29 mouse cellular contexts compared by ENCODE assay signal in genomic region chr2:33459660-33460059, GRCm38 (mm10). TPM values are rescaled to one million over a fixed set of nuclear protein-coding genes. Genes with fewer than 3 reads are reported as not detected.
A peak's percentile ranks its signal among the peaks of the same experiment; 100 is the strongest.
DNase-seq lines count a peak whose midpoint lies in the region; ATAC-seq and TF ChIP-seq lines count a peak whose summit lies in the region.
"Had no signal": no experiment of that assay in that cellular context is flagged by ENCODE, and none has a peak within 500 bp of the region (broad histone marks: within the 10 kb centered on the region; RNA-seq: fewer than 3 reads in every experiment).

No protein-coding gene starts in this region.

- no peak overlapping the region for H3K9ac ChIP-seq in liver, embryonic 14.5 days (replicated peaks)
- H3K9ac ChIP-seq: embryonic facial prominence, embryonic 12.5 days; intestine, embryonic 15.5 days; limb, embryonic 15.5 days; midbrain, embryonic 15.5 days; neural tube, embryonic 15.5 days had no signal

- 0 out of 2 replicates have a peak, but pooled peaks have one; percentile 26 for ATAC-seq in liver, embryonic 14.5 days (ENCODE audit: insufficient read depth)
- ATAC-seq in cerebellum, adult (ENCODE audit: insufficient number of reproducible peaks, low FRiP score, low TSS enrichment), result no peak
- ATAC-seq: forebrain, embryonic 14.5 days; hindbrain, postnatal 0 days; intestine, embryonic 15.5 days; midbrain, embryonic 15.5 days had no signal

- H3K27ac ChIP-seq in gastrocnemius, adult 2 months, result peak overlapping the region; percentile 79
- no peak overlapping the region for H3K27ac ChIP-seq in liver, embryonic 14.5 days
- H3K27ac ChIP-seq: embryonic facial prominence, embryonic 12.5 days; hindbrain, postnatal 0 days; intestine, embryonic 15.5 days; kidney, postnatal 0 days; limb, embryonic 10.5 days; limb, embryonic 15.5 days; macrophage; midbrain, embryonic 10.5 days; midbrain, embryonic 15.5 days; neural tube, embryonic 15.5 days had no signal

- intact Hi-C loops in gastrocnemius, adult 2 months (cut with DNase I), result no loop called here
- intact Hi-C loops in heart, postnatal 10 days (cut with DNase I), result no loop called here
- intact Hi-C loops in left cerebral cortex, postnatal 4 days (cut with DNase I), result no loop called here

- peaks cover 0 to 4% of the 10 kb centered on the region in 2 experiments; a peak in 1 of 4 replicates for H3K4me1 ChIP-seq in liver, embryonic 14.5 days (replicated peaks; ENCODE audit: control insufficient read depth in 2 of 2, insufficient read depth in 2 of 2, low read length in 1 of 2)
- H3K4me1 ChIP-seq: embryonic facial prominence, embryonic 12.5 days; intestine, embryonic 15.5 days; limb, embryonic 10.5 days; limb, embryonic 15.5 days; midbrain, embryonic 15.5 days; neural tube, embryonic 15.5 days had no signal

- no peak overlapping the region for H3K4me2 ChIP-seq in liver, embryonic 14.5 days (ENCODE audit: low read depth)
- H3K4me2 ChIP-seq: embryonic facial prominence, embryonic 12.5 days; intestine, embryonic 15.5 days; limb, embryonic 15.5 days; midbrain, embryonic 15.5 days; neural tube, embryonic 15.5 days had no signal

- DNase-seq in gastrocnemius, adult 2 months, result peak; percentile 58
- DNase-seq in gastrocnemius, postnatal 25 days, result no peak
- DNase-seq in c-Kit-positive CD71-positive TER-119-negative erythroid progenitor cells, embryonic 14.5 days (ENCODE audit: low read depth), result peak; percentile 19
- no peak for DNase-seq in liver, embryonic 14.5 days (ENCODE audit: low read depth in 3 of 3, low spot score in 3 of 3)
- DNase-seq in heart, postnatal 10 days, result no peak
- DNase-seq in left cerebral cortex, postnatal 4 days, result no peak
- DNase-seq: adrenal gland, adult 8-10 months; cerebellum, adult 18-20 months; cerebellum, postnatal 14 days; kidney, adult 8-10 months; kidney, postnatal 4 days; lung, adult 2 months; lung, postnatal 10 days; retina, postnatal 1 day; right cerebral cortex, postnatal 14 days; spleen, adult 18-20 months; thymus, postnatal 14 days had no signal

- WGBS in liver, embryonic 14.5 days (ENCODE audit: insufficient replicate concordance), result 32% methylated on average over 4 of the region's 4 CpGs

- no peaks in the 10 kb centered on the region for H3K27me3 ChIP-seq in liver, embryonic 14.5 days (ENCODE audit: control insufficient read depth, insufficient read depth, low read length)
- H3K27me3 ChIP-seq: embryonic facial prominence, embryonic 12.5 days; intestine, embryonic 15.5 days; limb, embryonic 15.5 days; midbrain, embryonic 15.5 days; neural tube, embryonic 15.5 days had no signal

- peaks cover 14% of the 10 kb centered on the region for H3K36me3 ChIP-seq in liver, embryonic 14.5 days (replicated peaks; ENCODE audit: control insufficient read depth, insufficient read depth, low read depth)

- no peak for TF ChIP-seq EP300 in liver, embryonic 14.5 days (IDR thresholded peaks at IDR 0.05; ENCODE audit: low read depth)

- H3K9me3 ChIP-seq in liver, embryonic 14.5 days (ENCODE audit: control insufficient read depth, low read length), result no peaks in the 10 kb centered on the region
- H3K9me3 ChIP-seq: embryonic facial prominence, embryonic 12.5 days; intestine, embryonic 15.5 days; limb, embryonic 10.5 days; limb, embryonic 15.5 days; midbrain, embryonic 10.5 days; midbrain, embryonic 15.5 days; neural tube, embryonic 15.5 days had no signal

- H3K4me3 ChIP-seq in gastrocnemius, adult 2 months, result no peak overlapping the region
- no peak overlapping the region for H3K4me3 ChIP-seq in liver, embryonic 14.5 days (ENCODE audit: insufficient read depth in 1 of 2, low read depth in 2 of 2, low read length in 2 of 2)
- H3K4me3 ChIP-seq: embryonic facial prominence, embryonic 12.5 days; intestine, embryonic 15.5 days; limb, embryonic 10.5 days; limb, embryonic 15.5 days; midbrain, embryonic 10.5 days; midbrain, embryonic 15.5 days; neural tube, embryonic 15.5 days had no signal

- no peak for TF ChIP-seq CTCF in gastrocnemius, adult 2 months (IDR thresholded peaks at IDR 0.05)
- no peak for TF ChIP-seq CTCF in liver, embryonic 14.5 days (IDR thresholded peaks at IDR 0.05; ENCODE audit: low read depth)

RNA-seq across cellular contexts. Expression of gene Zbtb43, which starts 8.7 kb away (rescaled TPM):
- 10 to 100 TPM; 13.6 to 14.3 TPM for total RNA-seq in gastrocnemius, adult 2 months (2021)
- 10 to 100 TPM; 11.8 to 13.1 TPM for total RNA-seq in gastrocnemius, postnatal 25 days (2021)
- 3.8 and 4.0 TPM in 2 replicates for polyA plus RNA-seq in liver, embryonic 14.5 days (2012; rRNA removed)
- polyA plus RNA-seq in liver, embryonic 14.5 days (2014; fragmentation: Nextera tagmentation; extraction: Ambion mirVana), result 5.3 and 6.1 TPM in 2 replicates
- 10 to 100 TPM; 20.1 to 20.5 TPM for total RNA-seq in heart, postnatal 10 days (2021)
- total RNA-seq in left cerebral cortex, postnatal 4 days (2021), result 10 to 100 TPM; 28.0 to 29.7 TPM

RNA-seq across cellular contexts. Expression of gene Zbtb34, which starts 28.5 kb away (rescaled TPM):
- total RNA-seq in gastrocnemius, adult 2 months (2021), result 1 to 10 TPM; 3.0 to 3.4 TPM
- 1 to 10 TPM; 3.5 to 4.4 TPM for total RNA-seq in gastrocnemius, postnatal 25 days (2021)
- polyA plus RNA-seq in liver, embryonic 14.5 days (2012; rRNA removed), result 3.7 and 3.9 TPM in 2 replicates
- polyA plus RNA-seq in liver, embryonic 14.5 days (2014; fragmentation: Nextera tagmentation; extraction: Ambion mirVana), result 1.3 and 1.8 TPM in 2 replicates
- total RNA-seq in heart, postnatal 10 days (2021), result 10 to 100 TPM; 20.6 to 21.5 TPM
- 10 to 100 TPM; 68.2 to 70.5 TPM for total RNA-seq in left cerebral cortex, postnatal 4 days (2021)

Comparison
In these comparisons a context has a peak if more than half of its experiments do, and no peak if none do; other contexts are left out.
1. DNase-seq: peak in gastrocnemius, adult 2 months (single experiment) and c-Kit-positive CD71-positive TER-119-negative erythroid progenitor cells, embryonic 14.5 days (single experiment); none in gastrocnemius, postnatal 25 days (single experiment), liver, embryonic 14.5 days (0 of 3), heart, postnatal 10 days (0 of 2) and left cerebral cortex, postnatal 4 days (single experiment).